In genomic region chr13:12485640-12486039, GRCm38 (mm10) we compare ENCODE assay signal across 1 mouse cellular context.
TF ChIP-seq lines count a peak whose summit lies in the region.

No protein-coding gene starts in this region.

TF ChIP-seq in CH12.LX, 34 proteins besides CTCF, POLR2A, EP300 and RAD21 (continued from another document):
- TF ChIP-seq USF1 (IDR thresholded peaks at IDR 0.05; ENCODE audit: low read depth, low read length), result no peak; the same call in 1 of the 2 replicates
- TF ChIP-seq IRF4 (IDR thresholded peaks at IDR 0.05; ENCODE audit: low read depth, low read length), result peak; percentile 90
- peak; percentile 81 for TF ChIP-seq MAX (IDR thresholded peaks at IDR 0.05; ENCODE audit: low read length)
- peak; percentile 84 for TF ChIP-seq MEF2A (IDR thresholded peaks at IDR 0.05; ENCODE audit: borderline replicate concordance, low read depth, low read length)
